Mouse (Mus musculus) G1E (cell line): Measurements from ENCODE around the gene Vangl1.

Experiments
- CTCF ChIP-seq: IDR thresholded peaks from 2 replicates; pipeline ENCODE4 v1.5.1; 2012; ENCODE audit warnings: low read depth, low read length, inconsistent platforms, mixed read lengths
- GATA2 ChIP-seq: IDR thresholded peaks from 2 replicates; pipeline ENCODE4 v1.6.1; 2012; ENCODE audit warnings: low read depth, low read length, inconsistent platforms, borderline replicate concordance
- TAL1 ChIP-seq: conservative IDR thresholded peaks from 2 replicates; pipeline ENCODE4 v1.6.1; 2012; ENCODE audit warnings: low read depth, low read length, inconsistent platforms, mixed read lengths

- TF ChIP-seq CTCF = no peak
- no peak for TF ChIP-seq GATA2
- no peak for TF ChIP-seq TAL1
Measured at GRCm38 (mm10) chr3:102135389-102136113, 68.9 kb downstream of the Vangl1 start.
